ENCODE assay signal across 8 mouse cellular contexts in the genomic region with DNA sequence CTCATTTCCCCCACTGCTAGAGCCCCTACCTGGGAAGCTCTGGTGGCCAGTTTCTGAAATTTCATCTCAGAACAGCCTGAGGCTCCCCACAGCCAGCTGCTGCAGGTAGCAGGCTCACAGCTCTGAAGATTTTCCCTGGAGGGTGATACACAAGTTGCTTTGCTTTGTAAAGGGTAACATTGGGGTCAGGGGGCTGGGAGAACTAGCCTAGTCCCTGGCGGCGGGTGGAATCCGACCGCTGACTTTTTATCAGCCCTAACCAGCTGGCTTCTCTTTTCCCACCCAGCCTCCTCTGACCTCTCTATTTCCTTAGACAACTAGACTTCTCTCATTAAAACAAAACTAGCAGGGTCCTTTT. TPM values are rescaled to one million over a fixed set of nuclear protein-coding genes. Genes with fewer than 3 reads are reported as not detected.
DNase-seq lines count a peak whose midpoint lies in the region; ATAC-seq and TF ChIP-seq lines count a peak whose summit lies in the region.

No protein-coding gene starts in this region.

- H3K27ac ChIP-seq in heart, adult 2 months = peak overlapping the region; percentile 55
- 0 out of 2 replicates have a peak overlapping the region, but pooled peaks have one; percentile 17 for H3K27ac ChIP-seq in hindbrain, embryonic 16.5 days (ENCODE audit: low read depth, low read length)
- H3K27ac ChIP-seq in midbrain, embryonic 14.5 days (replicated peaks; ENCODE audit: low read depth, low read length) = 0 out of 2 replicates have a peak overlapping the region, but pooled peaks have one; percentile 34

- TF ChIP-seq POLR2A in heart, adult 2 months (IDR thresholded peaks at IDR 0.05; ENCODE audit: insufficient read depth, low read depth, low read length) = no peak

- no peaks in the 10 kb centered on the region for H3K9me3 ChIP-seq in hindbrain, embryonic 16.5 days (ENCODE audit: control insufficient read depth, low read length)
- H3K9me3 ChIP-seq in midbrain, embryonic 14.5 days (ENCODE audit: control insufficient read depth, low read length) = no peaks in the 10 kb centered on the region

- H3K4me3 ChIP-seq in heart, adult 2 months = peak overlapping the region; percentile 31
- H3K4me3 ChIP-seq in hindbrain, embryonic 16.5 days (ENCODE audit: low read length) = 0 out of 2 replicates have a peak overlapping the region, but pooled peaks have one; percentile 21
- H3K4me3 ChIP-seq in midbrain, embryonic 14.5 days (replicated peaks; ENCODE audit: low read depth, low read length) = 0 out of 2 replicates have a peak overlapping the region, but pooled peaks have one; percentile 9

- H3K4me2 ChIP-seq in hindbrain, embryonic 16.5 days (ENCODE audit: low read length) = peak overlapping the region; percentile 48
- peak overlapping the region; percentile 37 for H3K4me2 ChIP-seq in midbrain, embryonic 14.5 days (ENCODE audit: low read length)

- H3K79me2 ChIP-seq in heart, adult 2 months (replicated peaks; ENCODE audit: control insufficient read depth, insufficient read depth, low read length) = no peaks in the 10 kb centered on the region

- 25% methylated on average over 4 of the region's 4 CpGs for whole genome bisulfite sequencing in heart, adult 2 months
- WGBS in hindbrain, embryonic 16.5 days = 51% methylated on average over 4 of the region's 4 CpGs
- WGBS in midbrain, embryonic 14.5 days = 19% methylated on average over 4 of the region's 4 CpGs

- H3K4me1 ChIP-seq in heart, adult 2 months (ENCODE audit: control insufficient read depth, insufficient read depth, low read length) = peaks cover 4% of the 10 kb centered on the region; the same call in 1 of the 2 replicates
- H3K4me1 ChIP-seq in hindbrain, embryonic 16.5 days (ENCODE audit: control insufficient read depth, insufficient read depth, low read depth, low read length) = peaks cover 13% of the 10 kb centered on the region
- H3K4me1 ChIP-seq in midbrain, embryonic 14.5 days (ENCODE audit: control insufficient read depth, insufficient read depth, low read length) = peaks cover 13% of the 10 kb centered on the region

- no peak for TF ChIP-seq CTCF in heart, adult 2 months (IDR thresholded peaks at IDR 0.05)

- intact Hi-C loops in heart, adult 2 months (cut with DNase I) = no loop called here
- intact Hi-C loops in gastrocnemius, postnatal 14 days (cut with DNase I; ENCODE audit: low total_unique reads) = no loop called here

- DNase-seq in heart, adult 2 months = no peak
- DNase-seq in heart, adult 8-10 months (ENCODE audit: low spot score) = no peak
- DNase-seq in embryo, embryonic 10 days (ENCODE audit: low spot score) = peak; percentile 39
- no peak for DNase-seq in midbrain, embryonic 14.5 days
- DNase-seq in right cerebral cortex, adult 18-20 months = no peak
- DNase-seq in gastrocnemius, postnatal 14 days = no peak
- DNase-seq in left cerebral cortex, adult 11 months (ENCODE audit: low spot score) = no peak

- TF ChIP-seq EP300 in heart, adult 2 months (IDR thresholded peaks at IDR 0.05; ENCODE audit: insufficient read depth, low read depth, low read length) = no peak

- H3K9ac ChIP-seq in heart, adult 2 months (ENCODE audit: low read depth, low read length) = no peak overlapping the region
- H3K9ac ChIP-seq in hindbrain, embryonic 16.5 days (ENCODE audit: low read depth, low read length) = peak overlapping the region; percentile 60
- H3K9ac ChIP-seq in midbrain, embryonic 14.5 days (replicated peaks; ENCODE audit: low read length) = peak overlapping the region; percentile 26; the same call in 1 of the 2 replicates

- no peak for ATAC-seq in hindbrain, embryonic 16.5 days
- ATAC-seq in midbrain, embryonic 14.5 days (ENCODE audit: low FRiP score, low TSS enrichment) = no peak

- H3K27me3 ChIP-seq in heart, adult 2 months (ENCODE audit: control insufficient read depth, insufficient read depth, low read length) = no peaks in the 10 kb centered on the region
- no peaks in the 10 kb centered on the region for H3K27me3 ChIP-seq in hindbrain, embryonic 16.5 days (replicated peaks; ENCODE audit: control insufficient read depth, insufficient read depth, low read length)
- no peaks in the 10 kb centered on the region for H3K27me3 ChIP-seq in midbrain, embryonic 14.5 days (ENCODE audit: control insufficient read depth, insufficient read depth, low read length)

- H3K36me3 ChIP-seq in heart, adult 2 months (ENCODE audit: control insufficient read depth, insufficient read depth, low read length) = no peaks in the 10 kb centered on the region
- H3K36me3 ChIP-seq in hindbrain, embryonic 16.5 days (ENCODE audit: control insufficient read depth, insufficient read depth, low read length) = no peaks in the 10 kb centered on the region
- no peaks in the 10 kb centered on the region for H3K36me3 ChIP-seq in midbrain, embryonic 14.5 days (ENCODE audit: control insufficient read depth, insufficient read depth, low read length)

RNA-seq across cellular contexts. Expression of a gene that starts 25.0 kb away (rescaled TPM):
- total RNA-seq in heart, adult 2 months (2021) = 1 to 10 TPM; 4.0 to 4.3 TPM
- polyA plus RNA-seq in heart, adult 2 months (2012; rRNA removed) = 4.6 and 5.9 TPM in 2 replicates
- total RNA-seq in heart, adult 8-10 months (2022) = 1 to 10 TPM; 3.8 to 4.7 (median 4.7) TPM
- 3.7 and 3.9 TPM in 2 replicates for polyA plus RNA-seq in hindbrain, embryonic 16.5 days (2015; fragmentation: Nextera tagmentation; extraction: Ambion mirVana)
- polyA plus RNA-seq in midbrain, embryonic 14.5 days (2014; fragmentation: Nextera tagmentation; extraction: Ambion mirVana) = 2.6 and 4.2 TPM in 2 replicates
- total RNA-seq in gastrocnemius, postnatal 14 days (2021) = 1 to 10 TPM; 5.4 to 5.7 TPM

RNA-seq across cellular contexts. Expression of a gene that starts 44.4 kb away (rescaled TPM):
- total RNA-seq in heart, adult 2 months (2021) = 1 to 10 TPM; 8.5 to 9.5 TPM
- polyA plus RNA-seq in heart, adult 2 months (2012; rRNA removed) = 8.6 and 10.1 TPM in 2 replicates
- 10 to 100 TPM in 2 of 4 experiments, 1 to 10 TPM in 2; 7.8 to 10.9 (median 9.9) TPM for total RNA-seq in heart, adult 8-10 months (2022)
- 11.9 and 12.9 TPM in 2 replicates for polyA plus RNA-seq in hindbrain, embryonic 16.5 days (2015; fragmentation: Nextera tagmentation; extraction: Ambion mirVana)
- polyA plus RNA-seq in midbrain, embryonic 14.5 days (2014; fragmentation: Nextera tagmentation; extraction: Ambion mirVana) = 11.4 and 17.2 TPM in 2 replicates
- total RNA-seq in gastrocnemius, postnatal 14 days (2021) = 1 to 10 TPM; 5.3 to 5.7 TPM

RNA-seq across cellular contexts. Expression of a gene that starts 45.9 kb away (rescaled TPM):
- total RNA-seq in heart, adult 2 months (2021) = not detected
- polyA plus RNA-seq in heart, adult 2 months (2012; rRNA removed) = 0.06 TPM in 1 of 2 replicates, not detected in the other
- total RNA-seq in heart, adult 8-10 months (2022) = not detected
- polyA plus RNA-seq in hindbrain, embryonic 16.5 days (2015; fragmentation: Nextera tagmentation; extraction: Ambion mirVana) = 0.51 and 0.99 TPM in 2 replicates
- 0.30 and 0.38 TPM in 2 replicates for polyA plus RNA-seq in midbrain, embryonic 14.5 days (2014; fragmentation: Nextera tagmentation; extraction: Ambion mirVana)
- not detected for total RNA-seq in gastrocnemius, postnatal 14 days (2021)
